Mouse (Mus musculus) embryo, embryonic 10.5 days (tissue): Measurements from ENCODE around the gene Vhl.
"Not testable (repeated sequence)": the region's sequence is repeated elsewhere in the genome, so short reads cannot be mapped to it uniquely, and the experiment has no call there.

Source experiments
- DNase-seq: peaks from one replicate; pipeline ENCODE4 v3.0.0-alpha.2; 2015; ENCODE audit warnings: low spot score

The Vhl gene

DNA sequence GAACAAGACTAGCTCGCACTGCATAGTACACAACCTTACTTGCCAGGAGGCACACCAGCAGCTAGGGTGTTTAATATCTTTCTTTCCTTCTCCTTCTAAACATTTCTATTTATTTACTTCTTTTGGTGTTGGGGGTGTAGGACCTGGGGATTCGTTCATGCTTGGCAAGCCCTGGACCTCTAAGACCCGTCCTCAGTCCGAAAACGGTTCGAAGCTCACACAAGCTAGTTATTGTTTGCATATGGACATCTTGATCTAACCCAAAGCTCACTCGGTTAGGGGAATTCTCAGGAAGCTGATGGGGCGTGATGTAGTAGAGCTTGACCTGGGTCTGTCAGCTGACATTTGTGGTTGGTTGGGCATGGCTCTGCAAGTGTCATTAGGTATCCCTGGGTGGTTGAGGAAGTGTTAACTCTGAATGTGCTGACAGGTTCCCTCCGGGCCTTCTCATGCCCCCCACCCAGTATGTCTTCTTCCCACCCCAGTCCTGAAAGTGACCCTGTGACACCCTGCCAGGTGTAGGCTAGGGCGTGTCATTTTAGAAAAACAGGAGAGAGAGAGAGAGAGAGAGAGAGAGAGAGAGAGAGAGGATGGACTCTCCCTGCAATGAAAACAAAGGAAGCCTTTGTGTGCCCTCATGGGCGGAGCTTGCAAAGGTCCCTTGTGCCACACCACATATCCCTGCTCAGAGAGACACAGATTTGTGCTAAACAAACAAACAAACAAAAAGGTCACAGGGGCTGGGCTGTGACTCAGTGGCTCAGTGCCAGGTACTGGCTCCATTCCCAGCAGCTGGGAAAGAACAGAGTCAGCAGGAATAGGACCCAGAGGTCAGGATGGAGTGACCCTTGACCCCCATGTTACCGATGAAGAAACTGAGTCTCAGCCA is 37.8 kb downstream of the Vhl start:
- DNase-seq = peak; percentile 14

DNA sequence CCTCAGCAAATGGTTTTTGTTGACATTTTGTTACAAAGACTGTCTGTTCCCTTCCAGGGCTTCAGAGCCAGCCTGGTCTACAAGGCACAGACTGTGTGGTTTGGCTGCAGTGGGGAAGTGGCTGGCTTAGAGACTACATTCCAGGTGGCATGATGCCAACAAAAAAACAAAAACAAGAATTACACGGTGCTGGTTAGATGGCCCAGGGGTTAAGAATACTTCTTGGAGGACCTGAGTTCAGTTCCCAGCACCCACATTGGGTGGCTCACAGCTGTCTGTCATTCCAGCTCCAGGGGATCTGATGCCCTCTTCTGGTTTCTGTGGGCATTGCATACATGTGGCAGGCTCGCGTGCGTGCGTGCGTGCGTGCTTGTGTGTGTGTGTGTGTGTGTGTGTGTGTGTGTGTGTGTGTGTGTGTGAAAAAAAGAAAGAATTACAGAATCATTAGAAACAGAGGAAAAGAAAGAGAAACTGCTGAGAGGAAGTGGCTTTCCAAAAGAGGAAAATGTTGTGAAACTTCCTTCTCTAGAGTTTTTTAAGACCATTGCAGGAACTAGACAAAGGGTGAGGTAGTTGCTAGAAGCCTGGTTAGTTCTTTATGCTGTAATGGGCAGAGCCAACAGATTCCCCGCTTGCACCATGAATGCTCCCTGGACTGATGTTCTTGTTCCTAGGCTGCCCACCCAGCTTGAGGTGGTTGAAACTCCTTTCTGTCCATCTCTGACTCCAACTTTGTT is 39.4 kb downstream of the Vhl start:
- no peak for DNase-seq

DNA sequence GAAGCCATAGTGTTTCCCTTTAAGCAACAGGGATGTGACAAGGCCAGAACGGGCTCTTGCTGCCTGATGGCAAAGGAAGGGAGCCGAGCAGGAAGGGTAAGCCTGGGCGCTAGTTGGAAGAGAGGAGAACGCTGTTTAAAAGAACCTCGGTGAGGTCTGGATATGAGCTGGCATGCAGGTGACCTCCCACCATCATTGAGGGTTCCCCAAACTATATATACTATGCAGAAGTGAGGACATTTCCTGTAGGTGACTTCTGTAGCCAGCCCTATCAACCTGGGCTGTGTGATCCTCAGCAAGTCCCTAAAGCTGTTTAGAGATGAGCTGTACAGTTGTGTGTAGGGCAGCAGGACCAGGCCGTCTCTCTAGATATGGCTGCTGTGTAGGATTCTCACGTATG is 40.5 kb downstream of the Vhl start:
- DNase-seq = no peak

DNA sequence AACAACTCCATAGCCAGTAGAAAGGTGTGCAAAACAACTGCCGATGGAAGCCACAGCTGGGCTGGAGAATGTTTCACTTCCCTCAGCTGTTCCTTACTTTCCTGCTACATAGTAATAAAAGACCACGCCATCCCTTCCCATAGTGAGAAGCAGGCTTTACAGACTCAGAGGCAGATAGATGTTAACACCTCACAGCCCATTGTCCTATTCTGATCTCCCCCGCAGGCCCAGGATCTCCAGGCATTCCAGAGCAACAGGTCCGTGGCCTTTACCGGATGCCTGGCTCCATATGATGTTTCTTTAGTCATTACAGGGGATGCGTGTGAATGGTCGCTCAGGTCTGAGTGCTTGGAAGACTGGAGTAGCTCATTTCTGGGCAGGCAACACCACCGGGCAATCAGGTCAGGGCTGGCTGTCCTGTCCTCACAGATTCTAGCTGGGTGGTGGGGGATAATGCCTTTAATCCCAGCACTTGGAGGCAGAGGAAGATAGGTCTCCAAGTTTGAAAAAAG is 43.9 kb downstream of the Vhl start:
- no peak for DNase-seq

DNA sequence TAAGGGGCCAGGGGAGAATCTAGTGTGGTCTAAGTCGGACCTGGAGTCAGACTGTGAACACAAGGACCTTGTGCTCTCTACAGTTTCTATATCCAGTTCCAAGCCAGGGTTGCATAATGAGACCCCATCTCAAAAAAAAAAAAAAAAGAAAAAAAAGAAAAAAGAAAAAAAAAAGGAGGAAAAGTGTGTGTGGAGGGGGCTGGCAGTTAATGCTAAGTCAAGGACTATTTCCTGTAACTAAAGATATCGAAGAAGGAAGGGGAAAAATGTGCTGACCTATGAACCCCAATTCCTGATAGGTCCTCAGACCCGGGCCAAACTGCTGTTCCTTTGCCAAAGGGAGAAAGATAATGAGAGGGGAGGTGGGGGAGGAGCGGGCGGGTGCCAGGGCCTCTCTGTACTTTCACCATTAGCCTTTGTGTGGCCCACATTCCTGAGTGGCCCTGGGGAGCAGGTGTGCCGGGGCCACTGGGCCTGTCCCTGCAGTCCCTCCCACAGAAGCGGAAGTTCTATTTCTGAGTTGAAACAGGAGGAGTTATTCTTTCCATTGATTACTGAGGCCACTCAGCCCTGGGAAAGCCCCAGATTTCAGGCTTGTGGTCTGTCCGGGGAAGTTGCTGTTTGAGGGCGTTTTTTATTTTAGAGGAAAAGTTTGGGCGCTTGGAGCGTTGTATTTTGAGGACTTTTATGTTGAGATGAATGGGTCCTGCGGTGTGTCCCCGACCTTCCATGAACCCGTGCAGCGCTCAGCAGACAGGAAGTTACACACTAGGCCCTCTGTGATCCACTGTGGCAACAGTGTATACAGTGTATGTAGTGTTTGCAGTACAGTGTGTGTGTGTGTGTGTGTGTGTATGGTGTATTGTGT is 44.8 kb downstream of the Vhl start:
- DNase-seq = peak; percentile 37

DNA sequence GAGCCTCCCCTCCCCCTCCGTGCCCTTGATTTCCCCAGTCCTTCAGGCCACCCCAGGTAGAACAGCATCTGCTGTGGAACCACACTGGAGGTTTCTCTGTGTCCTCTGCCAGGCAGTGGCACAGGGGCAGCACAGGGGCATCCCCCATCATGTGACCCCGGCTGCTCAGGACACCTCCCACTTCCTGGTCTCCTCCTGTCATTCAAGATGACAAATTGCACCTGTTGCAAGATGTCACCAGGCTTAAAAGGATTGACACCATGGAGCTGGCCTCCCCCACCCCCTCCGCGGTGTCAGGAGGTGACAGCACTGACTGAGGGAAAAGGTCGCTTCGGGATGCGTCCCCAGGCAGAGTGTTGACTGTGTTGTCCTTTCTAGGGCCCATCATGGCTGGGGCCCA is 46.1 kb downstream of the Vhl start:
- DNase-seq = no peak

DNA sequence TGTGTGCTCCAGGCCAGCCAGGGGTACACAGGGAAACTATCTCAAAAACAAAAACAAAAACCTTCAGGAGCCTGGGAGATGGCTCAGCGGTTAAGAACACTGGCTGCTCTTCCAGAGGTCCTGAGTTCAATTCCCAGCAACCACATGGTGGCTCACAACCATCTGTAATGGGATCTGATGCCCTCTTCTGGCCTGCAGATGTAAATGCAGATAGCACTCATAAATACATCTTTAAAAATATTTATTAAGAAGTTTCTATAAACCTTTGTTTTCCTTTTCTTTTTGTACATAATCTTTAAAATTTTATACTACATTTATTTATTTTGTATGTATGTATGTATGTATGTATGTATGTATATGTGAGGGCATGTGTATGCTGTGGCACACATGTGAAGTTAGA is 48.3 kb downstream of the Vhl start:
- DNase-seq = not testable (repeated sequence)

DNA sequence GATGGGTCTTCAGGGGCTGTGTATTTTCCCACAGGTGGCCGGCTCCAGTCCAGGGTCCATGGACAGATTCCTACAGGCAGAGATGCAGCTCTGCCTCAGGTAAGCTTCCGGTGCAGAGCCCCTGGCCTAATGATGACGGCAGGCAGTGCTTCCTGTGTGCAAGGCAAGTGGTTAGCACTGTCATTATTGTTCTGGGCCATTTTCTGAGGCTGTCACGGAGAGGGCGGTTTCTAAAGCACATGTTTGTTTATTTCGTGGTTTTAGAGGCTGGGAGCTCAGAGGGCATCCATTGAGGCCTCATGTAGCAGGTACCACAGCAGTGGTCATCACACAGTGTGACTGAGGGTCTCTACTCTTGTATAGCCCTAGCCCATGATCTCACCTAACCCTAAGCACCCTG is 49.2 kb downstream of the Vhl start:
- no peak for DNase-seq

DNA sequence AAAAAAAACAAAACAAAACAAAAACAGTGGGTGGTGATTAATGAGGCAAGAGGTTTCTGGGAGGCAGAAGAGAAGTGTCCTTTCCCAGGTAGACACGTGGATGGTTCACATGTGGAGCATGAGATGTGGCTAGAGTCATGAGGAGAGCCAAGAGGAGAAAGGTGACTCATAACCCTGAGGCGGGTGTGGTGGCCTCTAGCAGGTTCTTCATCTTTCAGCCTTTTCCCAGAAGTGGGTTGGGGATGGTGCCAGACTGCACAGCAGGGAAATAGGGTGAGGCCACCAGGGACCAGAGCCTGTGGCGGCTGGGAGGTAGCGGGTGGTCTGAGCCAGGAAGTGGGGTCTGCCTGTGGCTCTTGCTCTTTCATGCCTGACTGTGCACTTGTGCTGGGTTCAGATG is 51.5 kb downstream of the Vhl start:
- no peak for DNase-seq

DNA sequence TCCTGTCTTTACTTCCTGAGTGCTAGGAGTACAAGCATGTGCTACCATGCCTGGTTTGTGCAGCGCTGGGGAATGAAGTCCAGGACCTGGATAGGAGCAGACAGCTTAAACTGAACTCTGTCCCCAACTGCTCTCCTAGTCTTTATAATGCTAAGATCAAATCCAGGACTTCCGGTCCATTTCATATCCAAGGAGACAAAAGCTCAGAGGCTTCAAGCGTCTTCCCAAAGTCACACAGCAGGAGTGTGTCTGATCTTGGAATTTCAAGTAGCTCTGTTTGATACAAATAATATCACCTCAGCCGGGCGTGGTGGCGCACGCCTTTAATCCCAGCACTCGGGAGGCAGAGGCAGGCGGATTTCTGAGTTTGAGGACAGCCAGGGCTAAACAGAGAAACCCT is 52.2 kb downstream of the Vhl start:
- DNase-seq = no peak

DNA sequence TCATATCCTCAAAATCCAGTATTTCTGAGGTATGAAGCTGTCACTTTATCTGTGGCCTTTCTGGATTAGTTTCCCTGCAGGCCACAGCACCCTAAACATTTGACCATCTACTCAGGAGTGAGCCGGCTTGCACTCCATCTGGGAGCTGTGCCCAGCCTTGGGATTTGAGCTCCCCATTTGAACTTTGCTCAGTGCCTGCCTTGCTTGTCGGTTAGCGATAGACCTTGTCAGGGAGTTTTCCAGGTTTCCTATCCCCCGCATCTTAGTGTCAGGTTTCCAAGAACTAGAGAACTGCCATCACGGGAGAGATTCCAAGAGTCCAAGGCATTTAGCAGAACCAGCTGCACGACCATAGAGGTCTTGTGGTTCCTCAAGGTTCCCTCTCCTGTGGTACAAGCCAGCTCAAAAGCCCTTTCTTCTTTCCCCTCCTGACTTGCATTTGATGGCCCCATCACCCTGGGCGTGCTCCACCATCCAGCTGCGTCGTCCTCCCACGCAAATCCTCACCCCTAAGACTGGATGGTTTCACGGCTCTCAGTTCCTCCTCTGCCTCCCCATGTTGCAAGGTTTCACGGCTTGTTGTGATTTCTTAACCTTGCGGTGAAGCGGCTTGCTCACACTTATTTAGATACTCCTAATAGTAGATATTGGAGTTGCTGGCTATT is 53.4 kb downstream of the Vhl start:
- DNase-seq = no peak

DNA sequence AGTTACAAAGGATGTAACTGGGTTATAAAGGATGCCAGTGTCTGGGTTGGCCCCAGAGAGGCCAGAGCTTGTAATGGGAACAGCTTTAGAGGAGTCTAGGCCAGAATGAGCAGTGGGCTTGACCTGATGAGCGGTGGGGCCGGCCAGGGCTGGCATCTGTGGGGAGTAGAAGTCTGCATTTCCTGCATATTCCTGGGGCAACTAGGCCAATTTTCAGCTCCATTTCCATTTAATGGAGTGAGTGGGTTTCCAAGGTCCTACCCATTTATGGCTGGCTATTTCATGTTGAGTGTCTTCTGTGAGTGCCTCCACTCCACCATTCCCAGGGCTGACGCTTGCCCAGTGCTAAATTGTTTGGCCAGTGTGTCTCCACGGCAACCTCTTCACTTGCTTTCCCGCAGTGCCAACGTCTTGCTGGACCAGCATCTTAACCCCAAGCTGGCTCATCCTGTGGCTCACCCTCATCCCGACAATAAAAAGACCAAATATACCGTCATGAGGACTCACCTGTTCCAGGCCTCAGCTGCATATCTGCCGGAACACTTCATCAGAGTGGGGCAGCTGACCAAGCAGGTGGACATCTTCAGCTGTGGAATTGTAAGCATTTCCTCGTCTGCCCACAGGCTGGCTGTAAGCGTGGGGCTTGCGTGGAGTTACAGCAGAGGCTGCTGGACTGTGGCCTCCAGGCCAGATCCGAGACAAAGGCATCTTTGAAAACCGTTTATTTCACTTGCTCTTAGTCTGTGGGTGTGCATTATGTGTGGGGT is 54.7 kb downstream of the Vhl start:
- no peak for DNase-seq

DNA sequence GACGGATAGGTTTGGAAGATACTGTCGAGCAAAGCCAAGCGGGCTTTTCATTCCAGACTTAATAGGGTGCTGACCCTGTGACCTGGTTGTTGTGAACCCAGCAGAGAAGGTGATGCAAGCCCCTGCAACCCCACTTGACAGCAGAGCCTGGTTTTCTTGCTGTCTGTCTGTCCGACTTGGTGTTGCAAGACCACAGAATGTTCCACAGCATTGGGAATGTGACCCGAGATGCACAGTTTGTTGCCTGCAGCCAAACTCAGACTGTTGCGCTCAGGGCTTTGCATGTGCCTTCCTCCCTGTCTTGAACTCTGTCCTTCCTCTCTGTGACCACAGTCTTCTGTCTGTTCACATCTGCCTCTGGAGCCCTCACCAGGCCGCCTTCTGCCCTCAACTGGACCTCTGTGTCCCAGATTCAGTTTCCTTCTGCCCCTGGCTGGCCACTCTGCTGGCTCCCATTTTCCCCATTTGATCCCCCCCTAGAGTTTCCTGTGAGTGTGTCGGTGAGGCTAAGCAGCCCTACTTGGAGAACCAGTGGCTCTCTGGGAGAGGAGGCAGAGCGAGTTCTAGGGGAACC is 56.3 kb downstream of the Vhl start:
- DNase-seq = no peak
